Mouse (Mus musculus): ENCODE results near the gene Gm21987. TPM values are rescaled to one million over a fixed set of nuclear protein-coding genes. Genes with fewer than 3 reads are reported as not detected.

Gm21987 gene
- total RNA-seq (2014; rRNA removed; ENCODE audit: low replicate concordance) (not detected in 2 replicates), polyA plus RNA-seq (2015; fragmentation: Nextera tagmentation; extraction: Ambion mirVana) (5.1 and 6.2 TPM in 2 replicates)

- H3K9me3 ChIP-seq (replicated peaks; ENCODE audit: control insufficient read depth, low read length), result no peaks in the 10 kb centered on the region
- peak within 1 kb of the TSS; percentile 77 for H3K9ac ChIP-seq (replicated peaks; ENCODE audit: low read depth, low read length)
- peaks cover 9% of the 10 kb centered on the region; the same call in 1 of the 2 replicates for H3K36me3 ChIP-seq (replicated peaks; ENCODE audit: control insufficient read depth, insufficient read depth, low read length)
- TF ChIP-seq EP300 (IDR thresholded peaks at IDR 0.05; ENCODE audit: low read depth) (peak; percentile 80), CTCF (IDR thresholded peaks at IDR 0.05; ENCODE audit: low read depth) (no peak)
- DNase-seq (ENCODE audit: low spot score), result peak; percentile 97
- ATAC-seq (ENCODE audit: insufficient read depth, low read depth), result peak; percentile 86
- H3K4me3 ChIP-seq (ENCODE audit: low read depth, low read length), result peak within 1 kb of the TSS; percentile 67
- H3K4me1 ChIP-seq (ENCODE audit: control insufficient read depth, insufficient read depth), result peaks cover 22% of the 10 kb centered on the region
- WGBS, result 2% methylated on average over 35 of the region's 35 CpGs
- H3K4me2 ChIP-seq (ENCODE audit: low read depth, low read length), result peak within 1 kb of the TSS; percentile 79
- H3K27me3 ChIP-seq (ENCODE audit: control insufficient read depth, insufficient read depth, low read length), result no peaks in the 10 kb centered on the region
- peak within 1 kb of the TSS; percentile 94 for H3K27ac ChIP-seq (ENCODE audit: low read depth)
These were observed at the start of gene Gm21987, which contains the start of gene Cox17 for GRCm38 (mm10) chr16:38346529-38347325. Gene Gm21987, plus strand, starts transcription at chr16:38347040. Gene Cox17, plus strand, starts transcription at chr16:38346991.

DNA sequence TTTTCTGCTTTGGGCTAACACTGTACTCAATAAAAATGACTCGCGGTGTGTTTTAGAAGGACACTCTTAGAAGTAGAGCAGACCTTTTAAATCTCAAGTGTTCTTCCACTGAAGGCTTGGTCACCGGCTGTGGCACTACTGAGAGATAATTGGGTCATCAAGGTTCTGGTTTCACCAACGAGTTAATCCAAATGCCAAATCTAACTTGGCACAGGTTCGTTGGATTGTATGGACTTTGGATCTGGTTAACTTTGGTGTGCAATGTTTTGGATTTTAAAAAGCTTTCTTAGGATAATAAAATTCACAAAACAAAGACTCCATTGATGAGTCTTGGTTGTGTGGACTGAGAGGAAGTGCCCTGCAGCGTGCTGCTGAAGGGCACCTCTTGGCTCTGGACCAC, 48.4 kb upstream of the Gm21987 start:
- H3K9me3 ChIP-seq (replicated peaks; ENCODE audit: control insufficient read depth, low read length), result no peaks in the 10 kb centered on the region

GRCm38 (mm10) chr16:38302367-38302766, 44.5 kb upstream of the Gm21987 start:
- Histone ChIP-seq H3K4me2 (ENCODE audit: low read depth, low read length) (no peak overlapping the region), H3K36me3 (replicated peaks; ENCODE audit: control insufficient read depth, insufficient read depth, low read length) (no peaks in the 10 kb centered on the region), H3K27ac (ENCODE audit: low read depth) (no peak overlapping the region), H3K27me3 (ENCODE audit: control insufficient read depth, insufficient read depth, low read length) (no peaks in the 10 kb centered on the region), H3K9me3 (replicated peaks; ENCODE audit: control insufficient read depth, low read length) (no peaks in the 10 kb centered on the region), H3K4me1 (ENCODE audit: control insufficient read depth, insufficient read depth) (no peaks in the 10 kb centered on the region), H3K9ac (replicated peaks; ENCODE audit: low read depth, low read length) (no peak overlapping the region), H3K4me3 (ENCODE audit: low read depth, low read length) (no peak overlapping the region)
- ATAC-seq (ENCODE audit: insufficient read depth, low read depth), result no peak
- WGBS, result 83% methylated on average over 13 of the region's 13 CpGs
- no peak for DNase-seq (ENCODE audit: low spot score)
- TF ChIP-seq EP300 (IDR thresholded peaks at IDR 0.05; ENCODE audit: low read depth) (no peak), CTCF (IDR thresholded peaks at IDR 0.05; ENCODE audit: low read depth) (no peak)

More for the DNA sequence above, 48.4 kb upstream of the Gm21987 start:
- Histone ChIP-seq H3K4me1 (ENCODE audit: control insufficient read depth, insufficient read depth) (no peaks in the 10 kb centered on the region), H3K9ac (replicated peaks; ENCODE audit: low read depth, low read length) (no peak overlapping the region), H3K36me3 (replicated peaks; ENCODE audit: control insufficient read depth, insufficient read depth, low read length) (no peaks in the 10 kb centered on the region), H3K27me3 (ENCODE audit: control insufficient read depth, insufficient read depth, low read length) (no peaks in the 10 kb centered on the region), H3K27ac (ENCODE audit: low read depth) (no peak overlapping the region), H3K4me2 (ENCODE audit: low read depth, low read length) (no peak overlapping the region), H3K4me3 (ENCODE audit: low read depth, low read length) (no peak overlapping the region)
- DNase-seq (ENCODE audit: low spot score), result no peak
- WGBS, result 82% methylated on average over 6 of the region's 6 CpGs
- no peak for ATAC-seq (ENCODE audit: insufficient read depth, low read depth)
- TF ChIP-seq EP300 (IDR thresholded peaks at IDR 0.05; ENCODE audit: low read depth), result no peak

- no peaks in the 10 kb centered on the region for H3K36me3 ChIP-seq (replicated peaks; ENCODE audit: control insufficient read depth, insufficient read depth, low read length)
- DNase-seq (ENCODE audit: low spot score) (no peak), ATAC-seq (ENCODE audit: insufficient read depth, low read depth) (0 out of 2 replicates have a peak, but pooled peaks have one; percentile 24)
- 58% methylated on average over 17 of the region's 17 CpGs for WGBS
- 0 out of 2 replicates have a peak, but pooled peaks cover 4% of the 10 kb centered on the region for H3K9me3 ChIP-seq (replicated peaks; ENCODE audit: control insufficient read depth, low read length)
- no peaks in the 10 kb centered on the region for H3K27me3 ChIP-seq (ENCODE audit: control insufficient read depth, insufficient read depth, low read length)
- no peaks in the 10 kb centered on the region for H3K4me1 ChIP-seq (ENCODE audit: control insufficient read depth, insufficient read depth)
- H3K9ac ChIP-seq (replicated peaks; ENCODE audit: low read depth, low read length), result no peak overlapping the region
- H3K4me2 ChIP-seq (ENCODE audit: low read depth, low read length), result peak overlapping the region; percentile 26; the same call in 1 of the 2 replicates
- H3K4me3 ChIP-seq (ENCODE audit: low read depth, low read length), result no peak overlapping the region
- H3K27ac ChIP-seq (ENCODE audit: low read depth), result no peak overlapping the region
- TF ChIP-seq CTCF (IDR thresholded peaks at IDR 0.05; ENCODE audit: low read depth) (no peak), EP300 (IDR thresholded peaks at IDR 0.05; ENCODE audit: low read depth) (no peak)
These were observed 42.2 kb upstream of the Gm21987 start for GRCm38 (mm10) chr16:38304460-38305194.

DNA sequence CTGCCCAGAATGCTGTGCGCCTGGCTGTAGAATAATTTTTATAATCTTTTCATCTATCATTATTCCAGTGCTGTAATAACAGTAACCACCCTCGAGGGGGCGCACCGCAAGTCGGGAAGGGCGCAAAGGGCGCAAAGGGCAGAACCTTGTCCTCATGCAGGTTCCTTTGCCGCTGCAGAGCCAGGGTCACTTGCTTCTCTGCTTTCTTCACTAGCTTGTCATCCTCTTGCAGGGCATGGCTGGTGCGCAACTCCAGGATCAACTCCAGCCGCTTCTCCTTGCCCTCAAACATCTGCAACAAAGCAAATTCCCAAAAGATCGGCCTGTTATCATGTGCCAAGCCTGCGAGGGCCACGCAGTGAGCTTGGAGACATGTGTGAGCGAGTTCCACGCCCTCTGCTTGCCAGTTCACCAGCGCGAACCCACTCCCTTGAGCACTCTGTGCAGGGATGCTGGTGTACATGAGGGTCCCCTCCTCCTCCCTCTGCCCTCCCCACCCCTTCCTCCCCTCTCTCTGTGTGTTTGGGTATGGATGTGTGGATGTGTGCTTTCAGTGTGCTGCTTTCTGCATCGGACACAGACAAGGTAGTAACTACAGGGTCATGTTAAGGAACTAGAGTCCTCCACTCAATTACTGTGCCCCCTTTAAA, 40.1 kb upstream of the Gm21987 start:
- H3K36me3 ChIP-seq (replicated peaks; ENCODE audit: control insufficient read depth, insufficient read depth, low read length), result no peaks in the 10 kb centered on the region
- no peak for ATAC-seq (ENCODE audit: insufficient read depth, low read depth)
- 49% methylated on average over 18 of the region's 18 CpGs for WGBS
- H3K9me3 ChIP-seq (replicated peaks; ENCODE audit: control insufficient read depth, low read length), result 0 out of 2 replicates have a peak, but pooled peaks cover 4% of the 10 kb centered on the region
- DNase-seq (ENCODE audit: low spot score), result no peak
- no peak overlapping the region for H3K4me3 ChIP-seq (ENCODE audit: low read depth, low read length)
- H3K4me1 ChIP-seq (ENCODE audit: control insufficient read depth, insufficient read depth), result no peaks in the 10 kb centered on the region
- H3K27me3 ChIP-seq (ENCODE audit: control insufficient read depth, insufficient read depth, low read length), result no peaks in the 10 kb centered on the region
- H3K4me2 ChIP-seq (ENCODE audit: low read depth, low read length), result no peak overlapping the region
- no peak overlapping the region for H3K9ac ChIP-seq (replicated peaks; ENCODE audit: low read depth, low read length)
- TF ChIP-seq EP300 (IDR thresholded peaks at IDR 0.05; ENCODE audit: low read depth) (no peak), CTCF (IDR thresholded peaks at IDR 0.05; ENCODE audit: low read depth) (peak; percentile 46)
- no peak overlapping the region for H3K27ac ChIP-seq (ENCODE audit: low read depth)
